Mouse (Mus musculus) cerebellum, adult 2 months (tissue): Measurements from ENCODE around the gene Sorbs2. TPM values are rescaled to one million over a fixed set of nuclear protein-coding genes. Genes with fewer than 3 reads are reported as not detected.

Source experiments
- DNase-seq, 2 experiments: peaks; one replicate each; pipeline ENCODE4 v3.0.0; 2021
- H3K27ac ChIP-seq: fragments of 200-500 bp; 2 replicates; pipeline ENCODE4 v1.5.1; 2012; ENCODE audit warnings: low read length, control low read depth, inconsistent platforms; ENCODE audit not compliant: insufficient read depth
- H3K27me3 ChIP-seq: fragments of 200-500 bp; 2 replicates; pipeline ENCODE4 v1.6.1; 2012; ENCODE audit warnings: inconsistent platforms, mild to moderate bottlenecking, low read length, moderate library complexity; ENCODE audit not compliant: control insufficient read depth, insufficient read depth
- H3K4me1 ChIP-seq: fragments of 200-500 bp; 2 replicates; pipeline ENCODE4 v1.6.1; 2011; ENCODE audit warnings: low read length; ENCODE audit not compliant: control insufficient read depth, insufficient read depth
- H3K4me3 ChIP-seq: fragments of 200-500 bp; replicated peaks from 2 replicates; pipeline ENCODE3; 2011; ENCODE audit warnings: mild to moderate bottlenecking, low read depth, low read length, control low read depth; ENCODE audit not compliant: insufficient read depth
- CTCF ChIP-seq: fragments of 200-500 bp; IDR thresholded peaks from 2 replicates; pipeline ENCODE4 v1.5.1; 2011; ENCODE audit warnings: low read depth, mild to moderate bottlenecking, control low read depth, low read length, moderate library complexity, borderline replicate concordance; ENCODE audit not compliant: insufficient read depth
- POLR2A ChIP-seq: fragments of 200-500 bp; IDR thresholded peaks from 2 replicates; pipeline ENCODE4 v1.6.1; 2011; ENCODE audit warnings: low read length, control low read depth, borderline replicate concordance; ENCODE audit not compliant: insufficient read depth
- WGBS: fragments of 180-500 bp; shearing (Covaris S2); methylation state at CpG from one replicate; pipeline ENCODE4 v1.1.7; 2018; 5-methylcytosine and 5-hydroxymethylcytosine counted together
- polyA plus RNA-seq: library from polyadenylated mRNA; depleted of rRNA; stranded (reverse); fragments of >200 nt; gene quantifications from 2 replicates; pipeline ENCODE4 v1.2.3, GENCODE M21; 2012

Sorbs2 gene
- polyA plus RNA-seq, 1 experiment, result 33.0 TPM

GRCm38 (mm10) chr8:45673149-45673548, 165.6 kb downstream of the Sorbs2 start:
- Histone ChIP-seq H3K27ac (no peak overlapping the region), H3K27me3 (no peaks in the 10 kb centered on the region), H3K4me1 (no peaks in the 10 kb centered on the region), H3K4me3 (no peak overlapping the region)
- 82% methylated on average over 4 of the region's 4 CpGs for WGBS
- DNase-seq, result no peak
- TF ChIP-seq CTCF (no peak), POLR2A (no peak)

DNA sequence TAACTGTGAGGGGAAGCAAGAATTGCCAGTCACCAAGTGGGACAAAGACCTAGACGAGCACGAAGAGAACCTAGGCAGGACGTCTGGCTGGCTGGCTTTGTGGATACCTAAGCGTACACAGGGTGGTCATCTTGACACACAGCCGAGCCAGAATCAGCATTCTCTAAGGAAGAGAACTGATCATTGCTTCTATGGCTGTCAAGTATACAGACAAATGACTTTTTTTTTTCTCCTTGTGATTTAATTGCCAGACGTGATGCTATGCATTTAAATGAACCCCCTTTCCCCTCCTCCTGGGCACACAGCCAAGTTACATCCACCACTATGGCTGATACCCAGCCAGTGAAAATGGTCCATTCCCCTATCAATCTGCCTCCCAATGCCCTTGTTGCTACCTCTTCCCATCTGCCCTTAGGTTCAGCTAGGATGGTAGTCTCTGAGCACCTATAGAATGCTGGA, 168.3 kb downstream of the Sorbs2 start:
- WGBS, result 43% methylated on average over 6 of the region's 6 CpGs
- no peaks in the 10 kb centered on the region for H3K27me3 ChIP-seq
- no peak overlapping the region for H3K4me3 ChIP-seq
- DNase-seq, result no peak
- no peaks in the 10 kb centered on the region for H3K4me1 ChIP-seq
- H3K27ac ChIP-seq, result no peak overlapping the region
- TF ChIP-seq CTCF (no peak), POLR2A (no peak)

DNA sequence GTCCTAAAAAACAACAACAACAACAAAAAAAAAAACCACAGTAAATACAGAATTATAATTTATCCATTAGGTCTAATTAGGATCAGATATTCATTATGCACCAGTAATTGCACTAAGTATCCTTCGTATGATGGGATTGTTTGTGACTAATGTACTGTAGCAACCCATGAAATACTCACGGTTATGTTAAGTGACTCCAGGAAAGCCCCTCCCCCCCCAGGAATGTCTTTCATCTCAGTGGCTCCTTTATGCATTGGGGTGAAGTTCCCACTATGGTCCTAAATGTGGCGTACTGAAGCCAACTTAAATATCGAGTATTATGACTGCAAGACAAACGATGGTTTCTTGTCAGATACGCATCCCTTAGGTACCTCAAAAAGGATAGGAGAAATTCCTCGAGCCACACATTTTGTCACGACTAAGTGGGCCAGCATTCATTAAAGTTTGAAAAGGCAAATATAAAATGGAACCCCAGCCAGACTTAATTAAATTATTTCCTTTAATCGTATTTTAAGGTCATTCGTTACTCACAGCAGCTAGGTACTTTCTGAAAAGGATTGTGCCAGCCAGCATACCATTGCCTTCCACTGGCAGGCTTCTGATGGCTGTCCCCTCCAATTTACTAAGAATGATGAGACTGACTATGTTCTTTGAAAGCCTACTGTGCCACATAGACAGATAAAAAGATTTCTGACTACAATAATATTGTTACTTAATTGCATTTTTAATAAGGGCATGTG, 169.7 kb downstream of the Sorbs2 start:
- H3K4me3 ChIP-seq, result no peak overlapping the region
- WGBS, result 44% methylated on average over 10 of the region's 10 CpGs
- DNase-seq, result no peak
- TF ChIP-seq POLR2A (no peak), CTCF (no peak)
- H3K27ac ChIP-seq, result no peak overlapping the region
- no peaks in the 10 kb centered on the region for H3K4me1 ChIP-seq
- H3K27me3 ChIP-seq, result no peaks in the 10 kb centered on the region

GRCm38 (mm10) chr8:45677854-45678241, 170.3 kb downstream of the Sorbs2 start:
- 81% methylated on average over 3 of the region's 3 CpGs for WGBS
- no peak for DNase-seq
- no peak overlapping the region for H3K27ac ChIP-seq
- H3K4me1 ChIP-seq, result no peaks in the 10 kb centered on the region
- H3K27me3 ChIP-seq, result no peaks in the 10 kb centered on the region
- H3K4me3 ChIP-seq, result no peak overlapping the region
- no peak for TF ChIP-seq CTCF
- no peak for TF ChIP-seq POLR2A

DNA sequence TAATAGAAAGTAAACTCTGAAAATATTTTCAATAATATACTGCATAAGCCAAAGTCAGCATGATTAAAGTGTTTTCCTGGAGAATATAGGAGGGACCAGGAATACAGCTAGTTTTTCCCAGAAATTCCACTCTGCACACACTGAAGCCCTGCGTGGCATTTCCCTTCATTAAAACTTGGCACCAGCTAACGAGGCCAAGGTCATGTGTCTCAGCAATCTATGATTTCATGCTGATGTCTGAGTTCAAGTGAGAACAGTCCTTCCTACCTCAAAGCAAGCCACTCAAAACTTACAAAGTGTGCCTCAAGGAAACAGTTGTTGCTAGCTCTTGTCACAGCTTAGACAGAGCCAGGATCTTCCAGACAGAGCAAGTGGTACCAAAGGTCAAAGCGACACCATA, 173.6 kb downstream of the Sorbs2 start:
- no peaks in the 10 kb centered on the region for H3K27me3 ChIP-seq
- TF ChIP-seq POLR2A, result no peak
- no peaks in the 10 kb centered on the region for H3K4me1 ChIP-seq
- DNase-seq, result no peak
- H3K27ac ChIP-seq, result no peak overlapping the region
- no peak overlapping the region for H3K4me3 ChIP-seq
- 46% methylated on average over 3 of the region's 3 CpGs for WGBS

GRCm38 (mm10) chr8:45682845-45683383, 175.3 kb downstream of the Sorbs2 start:
- no peaks in the 10 kb centered on the region for H3K4me1 ChIP-seq
- H3K27ac ChIP-seq, result no peak overlapping the region
- no peaks in the 10 kb centered on the region for H3K27me3 ChIP-seq
- no peak overlapping the region for H3K4me3 ChIP-seq
- DNase-seq, result no peak
- no peak for TF ChIP-seq POLR2A
- no peak for TF ChIP-seq CTCF
- WGBS, result 89% methylated on average over 8 of the region's 8 CpGs

DNA sequence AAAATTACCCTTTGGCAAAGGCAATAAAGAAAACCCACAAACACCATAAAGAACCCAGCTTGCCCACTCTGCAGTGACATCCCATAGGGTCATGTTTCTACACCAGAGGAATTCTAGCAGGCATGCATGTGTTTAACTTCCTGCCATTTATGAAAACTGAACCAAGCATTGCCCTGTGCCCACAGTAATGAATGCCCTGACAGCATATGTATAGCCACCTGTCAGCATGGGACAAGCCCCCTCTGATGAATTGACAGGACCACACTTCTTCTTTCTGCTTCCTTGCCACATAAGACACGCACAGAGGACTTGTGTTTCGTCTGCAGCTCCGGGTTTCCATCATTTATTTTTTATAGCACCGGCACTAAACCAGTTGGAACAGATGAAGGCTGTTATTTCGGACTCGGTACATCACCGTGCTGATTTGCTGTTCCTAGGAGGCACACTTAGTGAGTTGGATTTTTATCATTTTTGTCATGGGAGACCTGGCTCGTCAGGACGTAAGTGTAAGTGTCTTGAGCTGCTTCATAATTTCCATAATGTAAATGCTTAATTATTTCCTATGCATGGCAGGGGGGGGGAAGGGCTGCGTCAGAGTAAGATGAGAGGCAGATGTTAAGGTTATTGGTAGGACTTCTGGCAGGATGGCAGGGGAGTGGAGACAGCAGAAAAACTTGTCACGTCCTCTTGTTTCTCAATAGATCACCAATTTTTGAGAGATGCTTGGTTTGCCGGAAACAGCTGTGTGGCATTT, 180.5 kb downstream of the Sorbs2 start:
- 53% methylated on average over 12 of the region's 12 CpGs for WGBS
- H3K27me3 ChIP-seq, result no peaks in the 10 kb centered on the region
- no peak for DNase-seq
- H3K4me3 ChIP-seq, result no peak overlapping the region
- H3K27ac ChIP-seq, result no peak overlapping the region
- H3K4me1 ChIP-seq, result no peaks in the 10 kb centered on the region
- TF ChIP-seq CTCF, result no peak
- no peak for TF ChIP-seq POLR2A

DNA sequence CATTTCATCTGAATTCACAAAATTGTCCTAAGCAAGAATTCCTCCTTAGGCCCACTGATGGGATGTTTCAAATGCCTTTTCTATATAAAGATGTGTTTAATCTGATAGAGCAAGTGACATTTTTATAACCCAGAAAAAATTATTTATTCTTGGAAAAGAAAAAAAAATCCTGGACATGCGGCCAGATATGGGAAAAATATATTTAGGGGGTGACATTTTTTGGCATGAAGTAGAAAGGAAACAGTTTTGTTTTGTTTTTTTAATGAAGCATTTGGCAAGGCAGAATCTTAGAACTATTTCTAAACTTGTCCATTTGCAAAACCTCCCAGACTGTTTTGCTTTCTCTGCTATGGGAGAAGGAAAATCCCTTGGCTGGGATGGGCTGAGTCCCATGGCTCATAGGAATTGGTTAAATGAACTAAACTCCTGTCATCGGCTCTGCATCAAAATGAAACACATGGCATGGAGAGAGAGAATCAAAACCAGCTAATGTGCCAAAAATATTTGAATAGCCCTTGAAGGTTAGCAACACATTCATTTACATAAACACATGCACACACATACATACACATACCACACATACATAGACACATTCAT, 182.1 kb downstream of the Sorbs2 start:
- H3K27ac ChIP-seq, result no peak overlapping the region
- WGBS, result 45% methylated on average over 2 of the region's 2 CpGs

More for the DNA sequence above, 182.1 kb downstream of the Sorbs2 start:
- no peak overlapping the region for H3K4me3 ChIP-seq
- TF ChIP-seq CTCF (no peak), POLR2A (no peak)
- no peaks in the 10 kb centered on the region for H3K27me3 ChIP-seq
- no peak for DNase-seq
- H3K4me1 ChIP-seq, result no peaks in the 10 kb centered on the region
